Comparison of ENCODE assay signal across 21 mouse cellular contexts in the genomic region with DNA sequence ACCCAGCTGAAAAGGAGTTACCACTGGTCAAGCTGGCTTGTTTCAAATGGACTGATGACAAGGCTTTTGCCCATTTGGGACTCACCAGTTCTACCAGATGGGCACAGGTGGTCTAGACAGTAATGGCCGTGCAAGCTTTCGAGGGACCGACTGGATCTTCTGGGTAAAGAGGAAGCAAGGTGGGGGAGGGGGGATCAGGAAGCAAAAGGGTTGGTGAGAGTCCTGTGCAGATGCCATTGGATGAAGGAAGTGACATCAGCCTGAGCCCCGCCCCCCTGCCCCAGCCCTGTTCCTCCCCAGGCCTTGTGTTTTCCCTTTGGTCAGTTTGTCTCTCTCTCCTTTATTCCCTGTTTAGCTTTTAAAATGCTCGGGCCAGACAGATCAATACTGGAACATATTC.
DNase-seq lines count a peak whose midpoint lies in the region; ATAC-seq and TF ChIP-seq lines count a peak whose summit lies in the region.
"Had no signal": no experiment of that assay in that cellular context is flagged by ENCODE, and none has a peak within 500 bp of the region (broad histone marks: within the 10 kb centered on the region; RNA-seq: fewer than 3 reads in every experiment).

No protein-coding gene starts in this region.

- no peak overlapping the region for H3K27ac ChIP-seq in liver, postnatal 0 days (ENCODE audit: low read depth)
- no peak overlapping the region for H3K27ac ChIP-seq in liver, embryonic 11.5 days (ENCODE audit: low read depth, low read length)
- H3K27ac ChIP-seq in CH12.LX (ENCODE audit: insufficient read depth, low read depth) = no peak overlapping the region
- H3K27ac ChIP-seq in forebrain, embryonic 14.5 days (ENCODE audit: low read depth, low read length) = no peak overlapping the region
- H3K27ac ChIP-seq: embryonic facial prominence, embryonic 13.5 days; forebrain, embryonic 13.5 days; left cerebral cortex, adult 2 months; midbrain, embryonic 12.5 days; neural tube, embryonic 15.5 days had no signal

- no peaks in the 10 kb centered on the region for H3K9me3 ChIP-seq in liver, postnatal 0 days (ENCODE audit: low read length)
- no peaks in the 10 kb centered on the region for H3K9me3 ChIP-seq in liver, embryonic 11.5 days (ENCODE audit: control insufficient read depth, low read length)
- H3K9me3 ChIP-seq in CH12.LX (replicated peaks; ENCODE audit: low read length) = peaks cover 1% of the 10 kb centered on the region
- H3K9me3 ChIP-seq in forebrain, embryonic 14.5 days (replicated peaks; ENCODE audit: control insufficient read depth, low read length) = no peaks in the 10 kb centered on the region
- H3K9me3 ChIP-seq: embryonic facial prominence, embryonic 13.5 days; forebrain, embryonic 13.5 days; midbrain, embryonic 12.5 days; neural tube, embryonic 15.5 days had no signal

- H3K9ac ChIP-seq in liver, postnatal 0 days (replicated peaks) = no peak overlapping the region
- no peak overlapping the region for H3K9ac ChIP-seq in liver, embryonic 11.5 days (ENCODE audit: low read depth, low read length)
- 0 out of 2 replicates have a peak overlapping the region, but pooled peaks have one; percentile 4 for H3K9ac ChIP-seq in CH12.LX (ENCODE audit: insufficient read depth, low read depth)
- H3K9ac ChIP-seq in forebrain, embryonic 14.5 days (ENCODE audit: low read length) = no peak overlapping the region
- H3K9ac ChIP-seq: embryonic facial prominence, embryonic 13.5 days; forebrain, embryonic 13.5 days; heart, embryonic 12.5 days; midbrain, embryonic 12.5 days; neural tube, embryonic 15.5 days had no signal

- no peak for TF ChIP-seq RAD21 in CH12.LX (IDR thresholded peaks at IDR 0.05; ENCODE audit: low read depth, low read length)

- H3K4me3 ChIP-seq in liver, postnatal 0 days (ENCODE audit: low read depth, low read length) = no peak overlapping the region
- H3K4me3 ChIP-seq in liver, embryonic 11.5 days (ENCODE audit: low read depth, low read length) = no peak overlapping the region
- peak overlapping the region; percentile 29 to 52 (median 48) for H3K4me3 ChIP-seq in CH12.LX (replicated peaks in 1 of 3; ENCODE audit: low read depth in 2 of 3, low read length in 2 of 3, poor library complexity in 1 of 3)
- no peak overlapping the region for H3K4me3 ChIP-seq in forebrain, embryonic 14.5 days (ENCODE audit: low read depth, low read length)
- H3K4me3 ChIP-seq: embryonic facial prominence, embryonic 13.5 days; erythroblast, embryonic 14.5 days; forebrain, embryonic 13.5 days; heart, embryonic 12.5 days; left cerebral cortex, adult 2 months; midbrain, embryonic 12.5 days; neural tube, embryonic 15.5 days had no signal

- H3K4me2 ChIP-seq in liver, postnatal 0 days (ENCODE audit: low read depth, low read length) = no peak overlapping the region
- H3K4me2 ChIP-seq in liver, embryonic 11.5 days = no peak overlapping the region
- H3K4me2 ChIP-seq in CH12.LX (ENCODE audit: insufficient read depth, low read depth, poor library complexity, severe bottlenecking) = peak overlapping the region; percentile 30; the same call in 1 of the 2 replicates
- no peak overlapping the region for H3K4me2 ChIP-seq in forebrain, embryonic 14.5 days (ENCODE audit: low read length)
- H3K4me2 ChIP-seq: embryonic facial prominence, embryonic 13.5 days; forebrain, embryonic 13.5 days; heart, embryonic 12.5 days; midbrain, embryonic 12.5 days; neural tube, embryonic 15.5 days had no signal

- no peak for TF ChIP-seq EP300 in liver, postnatal 0 days (IDR thresholded peaks at IDR 0.05; ENCODE audit: low read depth)
- TF ChIP-seq EP300 in CH12.LX (IDR thresholded peaks at IDR 0.05; ENCODE audit: low read length) = no peak

- H3K27me3 ChIP-seq in liver, postnatal 0 days (ENCODE audit: insufficient read depth, low read length) = no peaks in the 10 kb centered on the region
- no peaks in the 10 kb centered on the region for H3K27me3 ChIP-seq in liver, embryonic 11.5 days (replicated peaks; ENCODE audit: control insufficient read depth, insufficient read depth, low read length)
- no peaks in the 10 kb centered on the region for H3K27me3 ChIP-seq in CH12.LX (replicated peaks)
- no peaks in the 10 kb centered on the region for H3K27me3 ChIP-seq in forebrain, embryonic 14.5 days (replicated peaks; ENCODE audit: control insufficient read depth, insufficient read depth, low read length)
- H3K27me3 ChIP-seq: embryonic facial prominence, embryonic 13.5 days; forebrain, embryonic 13.5 days; heart, embryonic 12.5 days; midbrain, embryonic 12.5 days; neural tube, embryonic 15.5 days had no signal

- ATAC-seq in liver, postnatal 0 days = no peak
- no peak for ATAC-seq in liver, embryonic 11.5 days (replicated peaks; ENCODE audit: low FRiP score)
- ATAC-seq in neutrophil, adult 5-6 weeks (ENCODE audit: extremely low read depth, insufficient number of reproducible peaks, low FRiP score, poor library complexity, severe bottlenecking) = peak; percentile 56
- ATAC-seq in forebrain, embryonic 14.5 days = no peak
- ATAC-seq: forebrain, embryonic 13.5 days had no signal

- dilution Hi-C loops in CH12.LX (cut with MboI; ENCODE audit: extremely low pct_ligation_motif_present, extremely low pct_unique_long_range_greater_than_20kb, low sequenced_read_pairs) = no loop called here

- 0 out of 2 replicates have a peak, but pooled peaks cover 3% of the 10 kb centered on the region for H3K4me1 ChIP-seq in liver, postnatal 0 days (ENCODE audit: insufficient read depth)
- peaks cover 4% of the 10 kb centered on the region; the same call in 1 of the 2 replicates for H3K4me1 ChIP-seq in liver, embryonic 11.5 days (replicated peaks; ENCODE audit: control insufficient read depth, insufficient read depth, low read length)
- H3K4me1 ChIP-seq in CH12.LX (ENCODE audit: control insufficient read depth in 1 of 2, insufficient read depth in 2 of 2) = peaks cover 26 to 55% of the 10 kb centered on the region in 2 experiments
- no peaks in the 10 kb centered on the region for H3K4me1 ChIP-seq in forebrain, embryonic 14.5 days (ENCODE audit: control insufficient read depth, insufficient read depth, low read length)
- H3K4me1 ChIP-seq: forebrain, embryonic 13.5 days; midbrain, embryonic 12.5 days; neural tube, embryonic 15.5 days had no signal

- in situ Hi-C loops in CH12.LX (cut with MboI; ENCODE audit: low pct_ligation_motif_present, low pct_unique_long_range_greater_than_20kb, low sequenced_read_pairs) = no loop called here

- peak; percentile 56 for DNase-seq in liver, postnatal 0 days
- no peak for DNase-seq in liver, embryonic 11.5 days (ENCODE audit: low spot score)
- DNase-seq in CH12.LX (ENCODE audit: extremely low read depth) (peak; percentile 74), ZHBTc4 (ENCODE audit: low read depth, low spot score) (peak; percentile 50)
- no peak for DNase-seq in spleen, postnatal 14 days (ENCODE audit: low spot score in 2 of 2)
- DNase-seq in forebrain, embryonic 14.5 days (ENCODE audit: low spot score) = no peak
- DNase-seq: adrenal gland, adult 2 months; cerebellum, adult 18-20 months; cerebellum, postnatal 25 days; heart, adult 18-20 months; heart, postnatal 10 days; kidney, adult 18-20 months; thymus, postnatal 14 days had no signal

- H3K36me3 ChIP-seq in liver, postnatal 0 days (replicated peaks; ENCODE audit: insufficient read depth, low read length) = no peaks in the 10 kb centered on the region
- H3K36me3 ChIP-seq in liver, embryonic 11.5 days (ENCODE audit: control insufficient read depth, insufficient read depth, low read length) = no peaks in the 10 kb centered on the region
- H3K36me3 ChIP-seq in CH12.LX (replicated peaks in 1 of 2; ENCODE audit: control insufficient read depth in 1 of 2, insufficient read depth in 1 of 2, low read length in 1 of 2) = no peaks in the 10 kb centered on the region
- H3K36me3 ChIP-seq in forebrain, embryonic 14.5 days (ENCODE audit: control insufficient read depth, insufficient read depth, low read length) = no peaks in the 10 kb centered on the region
- H3K36me3 ChIP-seq: neural tube, embryonic 15.5 days had no signal

- WGBS in liver, postnatal 0 days (ENCODE audit: insufficient replicate concordance) = 56% methylated on average over 5 of the region's 5 CpGs
- 63% methylated on average over 5 of the region's 5 CpGs for WGBS in liver, embryonic 11.5 days
- WGBS in forebrain, embryonic 14.5 days = 97% methylated on average over 5 of the region's 5 CpGs

- no peak for TF ChIP-seq CTCF in liver, postnatal 0 days (IDR thresholded peaks at IDR 0.05; ENCODE audit: low read depth)
- TF ChIP-seq CTCF in CH12.LX (conservative IDR thresholded peaks at IDR 0.05 in 1 of 2, IDR thresholded peaks at IDR 0.05 in 1 of 2; ENCODE audit: low read depth in 2 of 2, low read length in 2 of 2) = no peak

- no peak; the same call in 1 of the 2 replicates for TF ChIP-seq POLR2A in CH12.LX (IDR thresholded peaks at IDR 0.05; ENCODE audit: low read depth, low read length)

- no peaks in the 10 kb centered on the region for H3K79me2 ChIP-seq in CH12.LX (replicated peaks; ENCODE audit: control insufficient read depth, extremely low read depth, insufficient read depth, poor library complexity, severe bottlenecking)

TF ChIP-seq in CH12.LX, 34 proteins besides CTCF, POLR2A, EP300 and RAD21 (continues in another document):
- TF ChIP-seq NELFE (IDR thresholded peaks at IDR 0.05; ENCODE audit: low read depth, low read length) (peak; percentile 14; the same call in 1 of the 2 replicates), ETS1 (conservative IDR thresholded peaks at IDR 0.05; ENCODE audit: low read depth, low read length) (no peak), JUN (IDR thresholded peaks at IDR 0.05; ENCODE audit: insufficient read depth, low read depth, low read length) (no peak), TCF12 (IDR thresholded peaks at IDR 0.05; ENCODE audit: low read depth, low read length) (peak; percentile 66), UBTF (IDR thresholded peaks at IDR 0.05; ENCODE audit: low read depth, low read length) (no peak), SMC3 (IDR thresholded peaks at IDR 0.05; ENCODE audit: low read depth, low read length) (no peak), MYC (IDR thresholded peaks at IDR 0.05; ENCODE audit: low read depth, low read length) (no peak), CHD1 (IDR thresholded peaks at IDR 0.05; ENCODE audit: low read depth, low read length) (no peak), HCFC1 (IDR thresholded peaks at IDR 0.05; ENCODE audit: low read depth, low read length) (peak; percentile 53), KAT2A (IDR thresholded peaks at IDR 0.05; ENCODE audit: insufficient replicate concordance, low read length) (no peak), USF2 (conservative IDR thresholded peaks at IDR 0.05; ENCODE audit: low read depth, low read length) (no peak), JUND (conservative IDR thresholded peaks at IDR 0.05; ENCODE audit: low read depth, low read length) (0 out of 2 replicates have a peak, but pooled peaks have one; percentile 16), E2F4 (IDR thresholded peaks at IDR 0.05; ENCODE audit: insufficient replicate concordance, low read depth, low read length) (no peak), ZNF384 (IDR thresholded peaks at IDR 0.05; ENCODE audit: low read depth, low read length) (no peak), MXI1 (IDR thresholded peaks at IDR 0.05; ENCODE audit: low read depth, low read length) (no peak), MAZ (IDR thresholded peaks at IDR 0.05; ENCODE audit: low read depth, low read length) (no peak), MAFK (IDR thresholded peaks at IDR 0.05; ENCODE audit: insufficient replicate concordance, low read length) (no peak)

Comparison
In these comparisons a context has a peak if more than half of its experiments do, and no peak if none do; other contexts are left out.
1. DNase-seq: peak in liver, postnatal 0 days (single experiment), CH12.LX (single experiment) and ZHBTc4 (single experiment); none in liver, embryonic 11.5 days (single experiment), spleen, postnatal 14 days (0 of 2) and forebrain, embryonic 14.5 days (single experiment).
2. H3K4me3 ChIP-seq: peak in CH12.LX (3 of 3); none in liver, postnatal 0 days (single experiment), liver, embryonic 11.5 days (single experiment) and forebrain, embryonic 14.5 days (single experiment).